11 mouse cellular contexts compared by ENCODE assay signal in genomic region chr4:150775695-150776521, GRCm38 (mm10).
DNase-seq lines count a peak whose midpoint lies in the region; ATAC-seq lines count a peak whose summit lies in the region.
"Had no signal": no experiment of that assay in that cellular context is flagged by ENCODE, and none has a peak within 500 bp of the region (broad histone marks: within the 10 kb centered on the region; RNA-seq: fewer than 3 reads in every experiment).

No protein-coding gene starts in this region.

- H3K27me3 ChIP-seq in kidney, embryonic 16.5 days (ENCODE audit: insufficient read depth, low read length) = no peaks in the 10 kb centered on the region
- H3K27me3 ChIP-seq in midbrain, embryonic 13.5 days = no peaks in the 10 kb centered on the region
- H3K27me3 ChIP-seq: neural tube, embryonic 12.5 days had no signal

- peaks cover 20% of the 10 kb centered on the region for H3K9me3 ChIP-seq in kidney, embryonic 16.5 days (ENCODE audit: low read length)
- H3K9me3 ChIP-seq in midbrain, embryonic 13.5 days = peaks cover 7% of the 10 kb centered on the region; the same call in 1 of the 2 replicates

- peak overlapping the region; percentile 80 for H3K27ac ChIP-seq in kidney, embryonic 16.5 days (ENCODE audit: low read length)
- H3K27ac ChIP-seq in midbrain, embryonic 13.5 days = no peak overlapping the region
- H3K27ac ChIP-seq: neural tube, embryonic 12.5 days had no signal

- 54% methylated on average over 24 of the region's 24 CpGs for WGBS in kidney, embryonic 16.5 days
- 88% methylated on average over 24 of the region's 24 CpGs for WGBS in midbrain, embryonic 13.5 days

- H3K4me1 ChIP-seq in kidney, embryonic 16.5 days (ENCODE audit: insufficient read depth, low read length) = peaks cover 16% of the 10 kb centered on the region
- H3K4me1 ChIP-seq in midbrain, embryonic 13.5 days (replicated peaks) = 0 out of 2 replicates have a peak, but pooled peaks cover 3% of the 10 kb centered on the region

- no peak overlapping the region for H3K4me2 ChIP-seq in kidney, embryonic 16.5 days (replicated peaks; ENCODE audit: low read depth, low read length)
- H3K4me2 ChIP-seq in midbrain, embryonic 13.5 days (replicated peaks) = no peak overlapping the region
- H3K4me2 ChIP-seq: neural tube, embryonic 12.5 days had no signal

- DNase-seq in ovary, adult 18-20 months (ENCODE audit: low spot score) = peak; percentile 69
- no peak for DNase-seq in ovary, postnatal 14 days (ENCODE audit: low spot score)
- DNase-seq in fat pad, adult 2 months (ENCODE audit: extremely low read depth, low read depth, low spot score) = peak; percentile 65
- DNase-seq in urinary bladder, postnatal 36 days (ENCODE audit: low spot score in 2 of 2) = peak; percentile 27 to 69
- DNase-seq: cerebellum, postnatal 10 days; liver; thymus, postnatal 36 days had no signal

- no peak overlapping the region for H3K9ac ChIP-seq in kidney, embryonic 16.5 days (replicated peaks; ENCODE audit: low read length)
- no peak overlapping the region for H3K9ac ChIP-seq in midbrain, embryonic 13.5 days (replicated peaks)
- H3K9ac ChIP-seq: neural tube, embryonic 12.5 days had no signal

- H3K36me3 ChIP-seq in kidney, embryonic 16.5 days (ENCODE audit: insufficient read depth, low read length) = no peaks in the 10 kb centered on the region
- no peaks in the 10 kb centered on the region for H3K36me3 ChIP-seq in midbrain, embryonic 13.5 days

- H3K4me3 ChIP-seq in kidney, embryonic 16.5 days (ENCODE audit: low read length) = no peak overlapping the region
- no peak overlapping the region for H3K4me3 ChIP-seq in midbrain, embryonic 13.5 days (replicated peaks)
- H3K4me3 ChIP-seq: neural tube, embryonic 12.5 days had no signal

- ATAC-seq in kidney, embryonic 16.5 days (ENCODE audit: low FRiP score, low TSS enrichment) = no peak
- ATAC-seq in CD4-positive, CD25-positive, alpha-beta regulatory T cell, adult 4 months = no peak
- no peak for ATAC-seq in midbrain, embryonic 13.5 days
